Mouse (Mus musculus): ENCODE results near the gene Mb. TPM values are rescaled to one million over a fixed set of nuclear protein-coding genes. Genes with fewer than 3 reads are reported as not detected.

Mb gene
- polyA plus RNA-seq, 1 experiment from 2014 or later = 0.60 TPM

DNA sequence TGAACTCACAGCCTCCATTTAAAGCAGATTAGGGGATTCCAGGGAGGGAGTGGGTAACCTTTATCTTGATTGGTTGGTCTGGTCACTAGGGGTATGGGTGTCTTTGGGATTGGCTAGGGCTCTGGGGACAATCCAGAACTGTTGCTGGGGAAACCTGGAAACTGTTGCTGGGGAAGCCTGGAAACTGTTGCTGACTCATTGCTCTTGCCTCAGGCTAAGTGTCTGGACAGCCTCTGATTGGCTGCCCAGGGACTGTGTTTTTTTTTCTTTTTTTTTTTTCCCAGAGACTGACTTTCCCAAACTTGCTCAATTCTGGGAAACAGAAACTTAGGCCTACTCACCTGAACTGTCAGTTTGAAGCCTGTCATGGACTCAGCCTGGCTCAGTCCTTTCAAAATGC is 8.1 kb upstream of the Mb start:
- Histone ChIP-seq H3K4me3 (no peak overlapping the region), H3K4me1 (peaks cover 15% of the 10 kb centered on the region), H3K36me3 (no peaks in the 10 kb centered on the region), H3K27ac (no peak overlapping the region), H3K27me3 (ENCODE audit: low read depth, poor library complexity, severe bottlenecking) (no peaks in the 10 kb centered on the region), H3K9me3 (replicated peaks) (no peaks in the 10 kb centered on the region)
- DNase-seq (ENCODE audit: low spot score) = no peak

- no peak for DNase-seq (ENCODE audit: low spot score)
- H3K9me3 ChIP-seq (replicated peaks) = no peaks in the 10 kb centered on the region
- peaks cover 15% of the 10 kb centered on the region for H3K4me1 ChIP-seq
- no peak overlapping the region for H3K4me3 ChIP-seq
- 63% methylated on average over 3 of the region's 3 CpGs for WGBS
- no peaks in the 10 kb centered on the region for H3K36me3 ChIP-seq
- no peaks in the 10 kb centered on the region for H3K27me3 ChIP-seq (ENCODE audit: low read depth, poor library complexity, severe bottlenecking)
- peak overlapping the region; percentile 12; the same call in 1 of the 2 replicates for H3K27ac ChIP-seq
Measured at GRCm38 (mm10) chr15:77056791-77057051, 6.3 kb upstream of the Mb start.

GRCm38 (mm10) chr15:77056001-77056790 is 5.7 kb upstream of the Mb start:
- no peaks in the 10 kb centered on the region for H3K27me3 ChIP-seq (ENCODE audit: low read depth, poor library complexity, severe bottlenecking)
- no peaks in the 10 kb centered on the region for H3K36me3 ChIP-seq
- WGBS = 43% methylated on average over 6 of the region's 6 CpGs
- no peak overlapping the region for H3K4me3 ChIP-seq
- H3K9me3 ChIP-seq (replicated peaks) = no peaks in the 10 kb centered on the region
- peaks cover 15% of the 10 kb centered on the region for H3K4me1 ChIP-seq
- H3K27ac ChIP-seq = peak overlapping the region; percentile 16; the same call in 1 of the 2 replicates
- DNase-seq (ENCODE audit: low spot score) = no peak

GRCm38 (mm10) chr15:77054611-77055175 is 4.2 kb upstream of the Mb start:
- Histone ChIP-seq H3K27ac (no peak overlapping the region), H3K4me3 (no peak overlapping the region), H3K27me3 (ENCODE audit: low read depth, poor library complexity, severe bottlenecking) (no peaks in the 10 kb centered on the region), H3K36me3 (no peaks in the 10 kb centered on the region), H3K4me1 (peaks cover 15% of the 10 kb centered on the region), H3K9me3 (replicated peaks) (no peaks in the 10 kb centered on the region)
- DNase-seq (ENCODE audit: low spot score) = no peak
- 78% methylated on average over 5 of the region's 5 CpGs for WGBS

- Histone ChIP-seq H3K27ac (no peak overlapping the region), H3K36me3 (no peaks in the 10 kb centered on the region), H3K4me1 (peaks cover 15% of the 10 kb centered on the region), H3K9me3 (replicated peaks) (no peaks in the 10 kb centered on the region), H3K4me3 (no peak overlapping the region), H3K27me3 (ENCODE audit: low read depth, poor library complexity, severe bottlenecking) (0 out of 2 replicates have a peak, but pooled peaks cover 6% of the 10 kb centered on the region)
- DNase-seq (ENCODE audit: low spot score) = no peak
- 75% methylated on average over 1 of the region's 1 CpGs for WGBS
Measured at GRCm38 (mm10) chr15:77053021-77053420, 2.6 kb upstream of the Mb start.

- no peaks in the 10 kb centered on the region for H3K36me3 ChIP-seq
- peaks cover 15% of the 10 kb centered on the region for H3K4me1 ChIP-seq
- DNase-seq (ENCODE audit: low spot score) = no peak
- H3K4me3 ChIP-seq = no peak overlapping the region
- WGBS = 41% methylated on average over 1 of the region's 1 CpGs
- H3K27me3 ChIP-seq (ENCODE audit: low read depth, poor library complexity, severe bottlenecking) = 0 out of 2 replicates have a peak, but pooled peaks cover 6% of the 10 kb centered on the region
- no peaks in the 10 kb centered on the region for H3K9me3 ChIP-seq (replicated peaks)
- H3K27ac ChIP-seq = no peak overlapping the region
Measured at GRCm38 (mm10) chr15:77052176-77052575, 1.7 kb upstream of the Mb start.

DNA sequence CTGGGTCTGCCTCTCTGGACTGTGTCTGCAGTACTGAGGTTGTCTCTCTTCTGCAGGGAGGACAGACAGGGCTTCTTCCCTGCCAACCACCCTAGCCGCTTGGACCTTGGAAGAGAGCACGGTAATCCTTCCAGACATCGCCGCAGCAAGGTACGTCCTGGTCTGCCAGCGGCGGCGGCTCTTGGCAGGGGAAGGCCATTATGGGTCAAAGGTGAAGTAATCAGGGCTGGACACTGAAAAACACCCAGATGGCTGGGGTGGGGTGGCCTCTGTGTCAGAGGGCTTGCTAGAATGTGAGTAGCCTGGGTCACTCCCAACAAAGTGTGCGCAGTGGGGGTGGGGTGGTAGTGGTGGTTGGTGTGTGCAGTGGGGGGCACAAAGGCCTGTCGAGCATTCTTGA is 4.9 kb downstream of the Mb start:
- Histone ChIP-seq H3K27me3 (ENCODE audit: low read depth, poor library complexity, severe bottlenecking) (0 out of 2 replicates have a peak, but pooled peaks cover 6% of the 10 kb centered on the region), H3K4me3 (no peak overlapping the region), H3K9me3 (replicated peaks) (no peaks in the 10 kb centered on the region), H3K36me3 (no peaks in the 10 kb centered on the region), H3K27ac (peak overlapping the region; percentile 9; the same call in 1 of the 2 replicates), H3K4me1 (peaks cover 32% of the 10 kb centered on the region)
- no peak for DNase-seq (ENCODE audit: low spot score)
- 30% methylated on average over 10 of the region's 10 CpGs for WGBS

DNA sequence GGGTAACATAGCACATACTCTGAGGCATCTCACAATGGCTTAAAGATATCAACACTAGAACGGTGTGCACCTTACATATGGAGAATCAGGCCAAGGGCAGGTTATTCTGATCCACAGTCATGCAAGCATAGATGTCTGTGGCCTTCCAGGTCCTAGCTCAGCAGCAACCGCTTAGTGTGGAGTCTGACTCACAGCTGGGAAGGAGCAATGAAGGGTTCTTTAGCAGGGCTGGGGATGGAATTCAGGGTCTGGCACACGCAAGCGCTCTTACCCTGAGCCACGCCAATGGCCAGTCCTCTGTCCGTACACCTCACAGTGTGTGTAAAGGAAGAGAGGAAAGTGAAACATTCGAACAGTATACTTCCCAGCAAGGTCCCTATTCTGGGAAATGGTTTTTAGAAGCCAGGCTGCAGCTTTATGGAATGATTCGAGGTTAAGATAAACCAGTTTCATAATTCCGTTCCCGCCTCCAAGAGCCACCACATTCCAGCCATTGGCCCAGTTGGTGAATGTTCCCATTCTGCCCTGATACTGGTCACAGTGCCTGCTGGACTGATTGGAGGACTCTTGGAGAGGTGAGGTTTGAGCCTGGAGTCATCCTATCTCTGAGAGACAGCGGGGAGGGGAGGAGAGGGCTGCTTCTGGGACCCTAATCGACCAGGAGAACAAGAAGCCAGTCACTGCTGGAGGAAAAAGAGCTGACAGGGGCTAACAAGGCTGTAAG is 5.7 kb downstream of the Mb start, which contains the start of gene Apol6:
Apol6 (plus strand) TSS at position 133 of the 724 bp plus-strand sequence.
- H3K4me1 ChIP-seq = peaks cover 41% of the 10 kb centered on the region
- H3K9me3 ChIP-seq (replicated peaks) = no peaks in the 10 kb centered on the region
- 0 out of 2 replicates have a peak, but pooled peaks cover 6% of the 10 kb centered on the region for H3K27me3 ChIP-seq (ENCODE audit: low read depth, poor library complexity, severe bottlenecking)
- 0 out of 2 replicates have a peak within 1 kb of the TSS, but pooled peaks have one; percentile 43 for H3K27ac ChIP-seq
- DNase-seq (ENCODE audit: low spot score) = no peak
- no peak within 1 kb of the TSS for H3K4me3 ChIP-seq
- WGBS = 87% methylated on average over 12 of the region's 12 CpGs
- no peaks in the 10 kb centered on the region for H3K36me3 ChIP-seq

- no peak for DNase-seq (ENCODE audit: low spot score)
- Histone ChIP-seq H3K4me1 (peaks cover 74% of the 10 kb centered on the region), H3K4me3 (no peak overlapping the region), H3K9me3 (replicated peaks) (no peaks in the 10 kb centered on the region), H3K27ac (no peak overlapping the region), H3K27me3 (ENCODE audit: low read depth, poor library complexity, severe bottlenecking) (no peaks in the 10 kb centered on the region), H3K36me3 (no peaks in the 10 kb centered on the region)
- 84% methylated on average over 3 of the region's 3 CpGs for WGBS
Measured at GRCm38 (mm10) chr15:77040784-77041183, 9.7 kb downstream of the Mb start.

- Histone ChIP-seq H3K27ac (peak overlapping the region; percentile 86; the same call in 1 of the 2 replicates), H3K9me3 (replicated peaks) (no peaks in the 10 kb centered on the region), H3K27me3 (ENCODE audit: low read depth, poor library complexity, severe bottlenecking) (no peaks in the 10 kb centered on the region), H3K4me1 (peaks cover 60% of the 10 kb centered on the region), H3K36me3 (no peaks in the 10 kb centered on the region), H3K4me3 (no peak overlapping the region)
- DNase-seq (ENCODE audit: low spot score) = no peak
- 46% methylated on average over 8 of the region's 9 CpGs for WGBS
Measured at GRCm38 (mm10) chr15:77039211-77039700, 11.2 kb downstream of the Mb start.

DNA sequence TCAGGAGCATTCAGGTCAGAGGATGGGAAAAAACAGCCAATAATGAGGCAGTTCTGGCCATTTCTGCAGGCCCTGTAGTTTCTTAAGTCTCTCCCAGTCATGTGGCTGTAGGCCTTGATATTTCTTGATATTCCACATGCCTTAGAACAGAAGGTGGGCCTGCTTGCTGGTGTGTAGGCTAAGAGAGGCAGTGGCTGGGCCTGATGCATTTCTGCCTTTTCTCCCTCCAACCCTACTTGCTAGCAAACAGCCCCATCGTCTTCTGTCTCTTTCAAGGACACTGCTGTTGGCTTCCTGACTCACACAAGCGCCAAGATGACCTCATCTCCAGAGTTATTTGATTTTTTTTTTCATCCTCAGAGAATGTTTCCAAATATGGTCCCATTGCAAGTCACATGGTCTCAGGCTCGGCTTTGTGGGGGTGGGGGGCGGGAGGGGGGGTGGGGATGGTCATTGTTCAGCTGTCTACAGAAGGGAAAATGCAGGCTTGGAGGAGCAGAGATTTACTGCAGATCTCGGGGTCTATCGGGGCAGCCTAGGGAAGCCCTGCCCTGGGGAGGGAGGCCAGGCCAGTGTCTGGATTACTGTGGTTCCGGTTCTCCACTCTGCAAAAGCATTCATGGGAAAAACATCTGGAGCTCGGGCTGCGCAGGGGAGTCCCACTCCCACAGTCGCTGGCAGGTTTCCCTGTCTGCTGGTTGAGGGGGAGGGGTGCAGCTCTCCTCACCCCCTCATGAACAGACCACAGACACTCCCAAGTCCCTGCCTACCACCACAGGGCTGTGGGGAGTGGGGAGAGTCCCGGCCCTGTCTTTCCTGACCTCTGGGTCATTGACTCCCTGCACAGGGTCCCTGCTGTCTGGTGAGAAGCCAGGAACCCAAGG is 12.9 kb downstream of the Mb start:
- no peaks in the 10 kb centered on the region for H3K27me3 ChIP-seq (ENCODE audit: low read depth, poor library complexity, severe bottlenecking)
- H3K4me1 ChIP-seq = peaks cover 51% of the 10 kb centered on the region
- WGBS = 47% methylated on average over 11 of the region's 11 CpGs
- H3K9me3 ChIP-seq (replicated peaks) = no peaks in the 10 kb centered on the region
- no peaks in the 10 kb centered on the region for H3K36me3 ChIP-seq
- H3K27ac ChIP-seq = peak overlapping the region; percentile 86
- peak; percentile 61 for DNase-seq (ENCODE audit: low spot score)
- peak overlapping the region; percentile 9; the same call in 1 of the 2 replicates for H3K4me3 ChIP-seq

- peak overlapping the region; percentile 86 for H3K27ac ChIP-seq
- H3K4me3 ChIP-seq = no peak overlapping the region
- no peaks in the 10 kb centered on the region for H3K9me3 ChIP-seq (replicated peaks)
- H3K4me1 ChIP-seq = peaks cover 51% of the 10 kb centered on the region
- H3K36me3 ChIP-seq = no peaks in the 10 kb centered on the region
- no peak for DNase-seq (ENCODE audit: low spot score)
- no peaks in the 10 kb centered on the region for H3K27me3 ChIP-seq (ENCODE audit: low read depth, poor library complexity, severe bottlenecking)
- WGBS = 51% methylated on average over 2 of the region's 2 CpGs
Measured at GRCm38 (mm10) chr15:77036989-77037277, 13.5 kb downstream of the Mb start.

All from limb, embryonic 10.5 days (tissue).